Mouse (Mus musculus): Measurements from ENCODE around the gene Ano2. TPM values are rescaled to one million over a fixed set of nuclear protein-coding genes. Genes with fewer than 3 reads are reported as not detected.

The Ano2 gene
- polyA plus RNA-seq, 1 experiment from 2014 or later: 0.34 TPM

- Histone ChIP-seq H3K4me2 (no peak overlapping the region), H3K27me3 (no peaks in the 10 kb centered on the region), H3K36me3 (no peaks in the 10 kb centered on the region), H3K9ac (no peak overlapping the region), H3K4me1 (peaks cover 15% of the 10 kb centered on the region), H3K4me3 (no peak overlapping the region), H3K27ac (no peak overlapping the region), H3K9me3 (no peaks in the 10 kb centered on the region)
- ATAC-seq (ENCODE audit: insufficient number of reproducible peaks, insufficient read depth, low FRiP score, low TSS enrichment, low read depth): no peak
- WGBS: 92% methylated on average over 12 of the region's 12 CpGs
These were observed 398.5 kb downstream of the Ano2 start for GRCm38 (mm10) chr6:126088489-126089265.

Other genes with a start within 250 kb of the Ano2 start
- gene Cd9, start 195.6 kb upstream of the Ano2 start, polyA plus RNA-seq (2015; fragmentation: Nextera tagmentation; extraction: Ambion mirVana): 160 and 189 TPM in 2 replicates
- 5.0 and 5.4 TPM in 2 replicates for gene Vwf, start 143.6 kb upstream of the Ano2 start, polyA plus RNA-seq (2015; fragmentation: Nextera tagmentation; extraction: Ambion mirVana)

Data from embryonic facial prominence, embryonic 13.5 days (tissue).